Mouse (Mus musculus): ENCODE measurements around the gene Ppan.

Ppan gene

GRCm38 (mm10) chr9:20887704-20888385, at the start of gene Ppan:
Ppan (plus strand) TSS chr9:20888175.
- DNase-seq = peak; percentile 96

- DNase-seq = no peak
Observed at GRCm38 (mm10) chr9:20838931-20839330, 49.0 kb upstream of the Ppan start.

- DNase-seq = no peak
Observed at GRCm38 (mm10) chr9:20842211-20842610, 45.8 kb upstream of the Ppan start.

GRCm38 (mm10) chr9:20842670-20843069, 45.3 kb upstream of the Ppan start:
- peak; percentile 30 for DNase-seq

- no peak for DNase-seq
Observed at GRCm38 (mm10) chr9:20850179-20850578, 37.8 kb upstream of the Ppan start.

- peak; percentile 58 for DNase-seq
Observed at GRCm38 (mm10) chr9:20857131-20857530, 30.8 kb upstream of the Ppan start.

- no peak for DNase-seq
Observed at GRCm38 (mm10) chr9:20859926-20860325, 28.0 kb upstream of the Ppan start.

- peak; percentile 41 for DNase-seq
Observed at GRCm38 (mm10) chr9:20861821-20862220, 26.2 kb upstream of the Ppan start.

- DNase-seq = no peak
Observed at GRCm38 (mm10) chr9:20862225-20862624, 25.8 kb upstream of the Ppan start.

GRCm38 (mm10) chr9:20866879-20867278, 21.1 kb upstream of the Ppan start:
- DNase-seq = no peak

GRCm38 (mm10) chr9:20868448-20869001, 19.4 kb upstream of the Ppan start, which contains the start of gene A230050P20Rik:
A230050P20Rik (plus strand) TSS chr9:20868642.
- peak; percentile 78 for DNase-seq

GRCm38 (mm10) chr9:20869246-20869645, 18.7 kb upstream of the Ppan start:
- DNase-seq = peak; percentile 56

- no peak for DNase-seq
Observed at GRCm38 (mm10) chr9:20870211-20871173, 17.5 kb upstream of the Ppan start.

GRCm38 (mm10) chr9:20872991-20873390, 15.0 kb upstream of the Ppan start:
- no peak for DNase-seq

GRCm38 (mm10) chr9:20873521-20873920, 14.5 kb upstream of the Ppan start:
- no peak for DNase-seq

GRCm38 (mm10) chr9:20875021-20875790, 12.8 kb upstream of the Ppan start:
- peak; percentile 39 for DNase-seq

GRCm38 (mm10) chr9:20876318-20877117, 11.5 kb upstream of the Ppan start:
- DNase-seq = no peak

GRCm38 (mm10) chr9:20877118-20878040, 10.6 kb upstream of the Ppan start:
- DNase-seq = no peak

- DNase-seq = peak; percentile 100
Observed at GRCm38 (mm10) chr9:20878041-20878709, 9.8 kb upstream of the Ppan start.

- peak; percentile 54 for DNase-seq
Observed at GRCm38 (mm10) chr9:20878710-20879065, 9.3 kb upstream of the Ppan start.

Data from lung, postnatal 10 days (tissue).